Mouse (Mus musculus) testis, adult 2 months (tissue): ENCODE results near the gene Ezr.
"Not testable (repeated sequence)": the region's sequence is repeated elsewhere in the genome, so short reads cannot be mapped to it uniquely, and the experiment has no call there.

Experiments used
- CTCF ChIP-seq: fragments of 200-500 bp; IDR thresholded peaks from 2 replicates; pipeline ENCODE4 v1.5.1; 2012; ENCODE audit warnings: low read depth, mild to moderate bottlenecking, inconsistent platforms, low read length, moderate library complexity; ENCODE audit not compliant: control insufficient read depth, insufficient read depth, insufficient replicate concordance
- POLR2A ChIP-seq: fragments of 200-500 bp; IDR thresholded peaks from 2 replicates; pipeline ENCODE4 v1.6.1; 2012; ENCODE audit warnings: low read depth, mild to moderate bottlenecking, inconsistent platforms, low read length, moderate library complexity; ENCODE audit not compliant: control insufficient read depth

DNA sequence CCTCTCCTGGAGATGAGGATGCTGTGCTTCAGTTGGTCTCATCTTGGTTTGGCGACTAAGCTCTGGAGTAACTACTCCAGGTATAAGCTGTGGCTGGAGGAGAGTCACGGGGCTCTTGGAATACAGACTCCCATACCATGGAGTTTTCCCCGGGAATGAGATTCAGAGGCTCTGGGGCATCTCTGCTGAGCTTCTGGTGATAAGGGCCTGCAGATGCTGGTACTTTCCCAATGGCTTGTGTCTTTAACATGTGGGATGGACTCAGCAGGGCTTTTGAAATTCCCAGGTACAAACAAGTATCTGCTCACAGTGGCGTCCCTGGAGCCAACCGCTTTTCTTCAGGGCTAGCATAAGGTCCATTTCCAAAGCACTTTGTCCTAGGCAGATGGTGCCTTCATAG, 75.2 kb downstream of the Ezr start:
- not testable (repeated sequence) for TF ChIP-seq POLR2A, CTCF
